Mouse (Mus musculus) B cell, adult 2 months (primary cell): ENCODE measurements at regions not wholly inside any gene's neighbourhood (a gene's known extent, or its start where the extent isn't known, plus 50 kb on each side); places are given as distances from the start of the nearest gene placed in this dataset.
A peak's percentile ranks its signal among the peaks of the same experiment; 100 is the strongest.

Experiments used
- DNase-seq, 2 experiments: peaks; one replicate each; pipeline ENCODE4 v3.0.0; 2022

GRCm38 (mm10) chr15:85660528-85661392 lies 74.0 kb upstream of the Ppara start:
- no peak for DNase-seq

- DNase-seq: no peak
Observed at GRCm38 (mm10) chr15:85661393-85661690, 73.4 kb upstream of the Ppara start.

- DNase-seq: no peak
Observed at GRCm38 (mm10) chr15:85661771-85662170, 73.0 kb upstream of the Ppara start.

GRCm38 (mm10) chr15:85662271-85662670 lies 72.5 kb upstream of the Ppara start:
- DNase-seq: no peak

GRCm38 (mm10) chr15:85662673-85663072 lies 72.1 kb upstream of the Ppara start:
- DNase-seq: no peak

- DNase-seq: no peak
Observed at GRCm38 (mm10) chr15:85663757-85664431, 70.9 kb upstream of the Ppara start.

- no peak for DNase-seq
Observed at GRCm38 (mm10) chr15:85664432-85664828, 70.4 kb upstream of the Ppara start.

- no peak for DNase-seq
Observed at GRCm38 (mm10) chr15:85665181-85665821, 69.5 kb upstream of the Ppara start.

- DNase-seq: no peak
Observed at GRCm38 (mm10) chr15:85666496-85666895, 68.3 kb upstream of the Ppara start.

- DNase-seq: no peak
Observed at GRCm38 (mm10) chr15:85667381-85667791, 67.4 kb upstream of the Ppara start.

GRCm38 (mm10) chr15:85667906-85668590 lies 66.7 kb upstream of the Ppara start:
- no peak for DNase-seq

- no peak for DNase-seq
Observed at GRCm38 (mm10) chr15:85668871-85669651, 65.7 kb upstream of the Ppara start.

- no peak for DNase-seq
Observed at GRCm38 (mm10) chr15:85669652-85670175, 65.1 kb upstream of the Ppara start.

GRCm38 (mm10) chr15:85670176-85670788 lies 64.5 kb upstream of the Ppara start:
- DNase-seq: peak in 1 of 2 experiments; percentile 17

GRCm38 (mm10) chr15:85670789-85671700 lies 63.7 kb upstream of the Ppara start:
- peak in 1 of 2 experiments; percentile 13 for DNase-seq

GRCm38 (mm10) chr15:85671701-85672191 lies 63.0 kb upstream of the Ppara start:
- peak in 1 of 2 experiments; percentile 14 for DNase-seq

GRCm38 (mm10) chr15:85672376-85672775 lies 62.4 kb upstream of the Ppara start:
- no peak for DNase-seq

GRCm38 (mm10) chr15:85672931-85673330 lies 61.9 kb upstream of the Ppara start:
- no peak for DNase-seq

- no peak for DNase-seq
Observed at GRCm38 (mm10) chr15:85673506-85673905, 61.3 kb upstream of the Ppara start.
